ENCODE assay signal across 11 mouse cellular contexts in genomic region chr5:72183929-72184328, GRCm38 (mm10). TPM values are rescaled to one million over a fixed set of nuclear protein-coding genes. Genes with fewer than 3 reads are reported as not detected.
DNase-seq lines count a peak whose midpoint lies in the region; ATAC-seq and TF ChIP-seq lines count a peak whose summit lies in the region.
"Had no signal": no experiment of that assay in that cellular context is flagged by ENCODE, and none has a peak within 500 bp of the region (broad histone marks: within the 10 kb centered on the region; RNA-seq: fewer than 3 reads in every experiment).

No protein-coding gene starts in this region.

- 61% methylated on average over 6 of the region's 6 CpGs for WGBS in lung, adult 2 months
- 74% methylated on average over 6 of the region's 6 CpGs for WGBS in stomach, embryonic 15.5 days
- WGBS in midbrain, embryonic 10.5 days: 85% methylated on average over 6 of the region's 6 CpGs

- H3K4me1 ChIP-seq in lung, adult 2 months (ENCODE audit: control insufficient read depth, insufficient read depth, low read length): peaks cover 6% of the 10 kb centered on the region
- peaks cover 64% of the 10 kb centered on the region for H3K4me1 ChIP-seq in erythroblast, embryonic 14.5 days (ENCODE audit: control insufficient read depth)
- H3K4me1 ChIP-seq in stomach, embryonic 15.5 days: no peaks in the 10 kb centered on the region
- peaks cover 7% of the 10 kb centered on the region for H3K4me1 ChIP-seq in midbrain, embryonic 10.5 days
- H3K4me1 ChIP-seq: hindbrain, embryonic 15.5 days had no signal

- H3K36me3 ChIP-seq in erythroblast, embryonic 14.5 days (ENCODE audit: control insufficient read depth): no peaks in the 10 kb centered on the region
- H3K36me3 ChIP-seq in stomach, embryonic 15.5 days: no peaks in the 10 kb centered on the region
- H3K36me3 ChIP-seq in midbrain, embryonic 10.5 days: no peaks in the 10 kb centered on the region
- H3K36me3 ChIP-seq: hindbrain, embryonic 15.5 days had no signal

- H3K9ac ChIP-seq in stomach, embryonic 15.5 days: no peak overlapping the region
- H3K9ac ChIP-seq: hindbrain, embryonic 15.5 days had no signal

- TF ChIP-seq POLR2A in lung, adult 2 months (IDR thresholded peaks at IDR 0.05; ENCODE audit: borderline replicate concordance, extremely low read depth, low read depth, low read length): no peak

- no peaks in the 10 kb centered on the region for H3K27me3 ChIP-seq in erythroblast, embryonic 14.5 days (ENCODE audit: control insufficient read depth)
- no peaks in the 10 kb centered on the region for H3K27me3 ChIP-seq in stomach, embryonic 15.5 days (replicated peaks)
- H3K27me3 ChIP-seq in midbrain, embryonic 10.5 days (ENCODE audit: low read depth, poor library complexity, severe bottlenecking): 0 out of 2 replicates have a peak, but pooled peaks cover under 1% of the 10 kb centered on the region
- H3K27me3 ChIP-seq: hindbrain, embryonic 15.5 days had no signal

- peak; percentile 64 to 65 for DNase-seq in lung, adult 18-20 months
- no peak for DNase-seq in lung, adult 2 months
- peak; percentile 35 for DNase-seq in lung, postnatal 14 days
- DNase-seq in adrenal gland, adult 2 months: no peak
- no peak for DNase-seq in midbrain, embryonic 10.5 days (ENCODE audit: low spot score)
- DNase-seq in layer of hippocampus, postnatal 36 days: no peak
- DNase-seq: cerebellum, adult 9-10 months had no signal

- H3K9me3 ChIP-seq in erythroblast, embryonic 14.5 days (ENCODE audit: control insufficient read depth, low read length): no peaks in the 10 kb centered on the region
- H3K9me3 ChIP-seq in stomach, embryonic 15.5 days: no peaks in the 10 kb centered on the region
- no peaks in the 10 kb centered on the region for H3K9me3 ChIP-seq in midbrain, embryonic 10.5 days (replicated peaks)
- H3K9me3 ChIP-seq: hindbrain, embryonic 15.5 days had no signal

- peak; percentile 76; the same call in 1 of the 2 replicates for ATAC-seq in stomach, embryonic 15.5 days (ENCODE audit: insufficient read depth, low FRiP score, low read depth)
- ATAC-seq: forebrain, embryonic 16.5 days had no signal

- no peak overlapping the region for H3K27ac ChIP-seq in stomach, embryonic 15.5 days
- no peak overlapping the region for H3K27ac ChIP-seq in midbrain, embryonic 10.5 days (replicated peaks)
- H3K27ac ChIP-seq: hindbrain, embryonic 15.5 days had no signal

- H3K4me2 ChIP-seq in stomach, embryonic 15.5 days: no peak overlapping the region
- H3K4me2 ChIP-seq: hindbrain, embryonic 15.5 days had no signal

- H3K4me3 ChIP-seq in lung, adult 2 months (replicated peaks; ENCODE audit: extremely low read depth, low read depth, low read length): no peak overlapping the region
- H3K4me3 ChIP-seq in erythroblast, embryonic 14.5 days (replicated peaks): peak overlapping the region; percentile 61
- H3K4me3 ChIP-seq in stomach, embryonic 15.5 days (replicated peaks): no peak overlapping the region
- H3K4me3 ChIP-seq in midbrain, embryonic 10.5 days: no peak overlapping the region
- H3K4me3 ChIP-seq: hindbrain, embryonic 15.5 days had no signal

- TF ChIP-seq CTCF in lung, adult 2 months (IDR thresholded peaks at IDR 0.05; ENCODE audit: insufficient read depth, low read length): no peak

RNA-seq across cellular contexts. Expression of gene Commd8, which starts 15.9 kb away (rescaled TPM):
- polyA plus RNA-seq in lung, adult 2 months (2012; rRNA removed): 3.8 and 7.2 TPM in 2 replicates
- polyA plus RNA-seq in erythroblast, embryonic 14.5 days (2012): 0.12 and 0.59 TPM in 2 replicates
- polyA plus RNA-seq in stomach, embryonic 15.5 days (2015; fragmentation: Nextera tagmentation; extraction: Ambion mirVana): 122 and 130 TPM in 2 replicates
- total RNA-seq in adrenal gland, adult 2 months (2021): 10 to 100 TPM; 46.9 to 70.1 TPM
- polyA plus RNA-seq in adrenal gland, adult 2 months (2012; rRNA removed): 1.2 and 1.4 TPM in 2 replicates
- polyA plus RNA-seq in midbrain, embryonic 10.5 days (2016; fragmentation: Nextera tagmentation; extraction: Ambion mirVana): 155 and 165 TPM in 2 replicates
- total RNA-seq in layer of hippocampus, postnatal 36 days (2021): 100 to 1,000 TPM; 114 to 115 TPM

Comparison
In these comparisons a context has a peak if more than half of its experiments do, and no peak if none do; other contexts are left out.
1. DNase-seq: peak in lung, adult 18-20 months (2 of 2) and lung, postnatal 14 days (single experiment); none in lung, adult 2 months (single experiment), adrenal gland, adult 2 months (single experiment), midbrain, embryonic 10.5 days (single experiment) and layer of hippocampus, postnatal 36 days (0 of 2).
2. RNA of gene Commd8, which starts 15.9 kb away (polyA plus RNA-seq): 155 to 165 TPM in midbrain, embryonic 10.5 days and 122 to 130 TPM in stomach, embryonic 15.5 days; 3.8 to 7.2 TPM in lung, adult 2 months, 1.2 to 1.4 TPM in adrenal gland, adult 2 months and 0.12 to 0.59 TPM in erythroblast, embryonic 14.5 days; every median in the first group is over 10 times any median in the second.